Mouse (Mus musculus): ENCODE data around the gene Pds5a.
A peak's percentile ranks its signal among the peaks of the same experiment; 100 is the strongest.

The Pds5a gene

GRCm38 (mm10) chr5:65565486-65565885 lies 132.6 kb downstream of the Pds5a start:
- no peak for DNase-seq (ENCODE audit: low spot score in 2 of 2)

GRCm38 (mm10) chr5:65561125-65561893 lies 136.8 kb downstream of the Pds5a start:
- peak in 1 of 2 experiments; percentile 17 for DNase-seq (ENCODE audit: low spot score in 2 of 2)

GRCm38 (mm10) chr5:65557109-65557508 lies 141.0 kb downstream of the Pds5a start:
- no peak for DNase-seq (ENCODE audit: low spot score in 2 of 2)

Data from frontal cortex, postnatal 10 days (tissue).